Mouse (Mus musculus) frontal cortex, postnatal 36 days (tissue): ENCODE data around the gene Tlcd2.
A peak's percentile ranks its signal among the peaks of the same experiment; 100 is the strongest.

Source experiments
- DNase-seq, 2 experiments: peaks; one replicate each; pipeline ENCODE4 v3.0.0; 2022; ENCODE audit warnings: low spot score in 2 of 2

The Tlcd2 gene

DNA sequence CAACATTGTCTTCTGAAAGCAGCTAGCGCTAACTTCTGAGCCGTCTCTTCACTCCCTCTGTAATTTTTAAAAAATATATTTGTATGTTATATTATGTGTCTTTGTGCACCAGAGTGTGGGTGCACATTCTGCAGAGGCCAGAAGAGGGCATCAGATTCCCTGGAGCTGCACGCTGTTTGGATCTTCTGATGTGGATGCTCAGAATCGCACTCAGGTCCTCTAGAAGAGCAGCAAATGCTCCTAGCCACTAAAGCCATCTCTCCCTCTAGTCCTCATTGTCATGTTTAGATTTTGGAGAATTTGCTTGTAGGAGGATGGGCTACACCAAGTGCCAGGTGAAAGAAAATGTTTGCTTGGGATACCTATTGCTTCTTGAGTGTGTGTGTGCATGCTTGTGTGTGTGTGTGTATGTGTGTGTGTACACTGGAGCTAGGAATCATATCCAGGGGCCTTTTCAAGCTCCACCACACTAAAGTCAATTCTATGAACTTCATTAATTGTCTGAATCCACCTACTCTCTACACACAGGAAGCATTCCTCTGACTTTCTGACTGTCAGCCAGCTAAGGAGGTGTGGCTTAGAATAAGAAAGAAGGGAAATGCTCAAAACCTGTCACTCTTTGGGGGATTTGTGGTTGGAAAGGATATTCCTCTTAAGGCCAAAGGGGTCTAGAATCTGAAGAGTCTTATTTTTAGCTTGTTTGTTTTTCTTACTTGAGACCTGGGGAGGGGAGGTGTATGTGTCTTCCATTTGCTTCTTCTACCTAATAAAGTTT, 5.4 kb downstream of the Tlcd2 start:
- DNase-seq = no peak

- no peak for DNase-seq
Measured at GRCm38 (mm10) chr11:75467512-75468215, 6.1 kb downstream of the Tlcd2 start.

DNA sequence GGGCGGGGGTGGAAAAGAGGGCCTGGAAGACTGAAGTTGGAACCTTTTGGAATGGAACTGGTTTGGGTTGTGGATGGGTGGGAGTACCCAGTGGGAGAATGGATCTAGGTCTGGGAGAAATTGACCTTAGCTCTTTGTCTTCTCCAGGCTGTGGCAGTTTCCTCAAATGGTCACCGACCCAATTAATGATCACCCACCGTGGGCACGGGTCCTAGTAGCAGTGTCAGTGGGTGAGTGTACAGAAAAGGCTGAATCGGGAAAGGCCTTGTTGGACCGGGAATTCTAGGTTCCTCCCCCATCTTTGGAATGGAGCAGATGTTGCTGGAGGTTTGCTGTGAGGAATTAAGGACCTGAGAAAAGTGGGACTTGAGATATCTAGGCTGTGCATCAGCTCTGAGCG, 6.9 kb downstream of the Tlcd2 start:
- DNase-seq = no peak

- DNase-seq = no peak
Measured at GRCm38 (mm10) chr11:75469261-75469660, 7.7 kb downstream of the Tlcd2 start.

DNA sequence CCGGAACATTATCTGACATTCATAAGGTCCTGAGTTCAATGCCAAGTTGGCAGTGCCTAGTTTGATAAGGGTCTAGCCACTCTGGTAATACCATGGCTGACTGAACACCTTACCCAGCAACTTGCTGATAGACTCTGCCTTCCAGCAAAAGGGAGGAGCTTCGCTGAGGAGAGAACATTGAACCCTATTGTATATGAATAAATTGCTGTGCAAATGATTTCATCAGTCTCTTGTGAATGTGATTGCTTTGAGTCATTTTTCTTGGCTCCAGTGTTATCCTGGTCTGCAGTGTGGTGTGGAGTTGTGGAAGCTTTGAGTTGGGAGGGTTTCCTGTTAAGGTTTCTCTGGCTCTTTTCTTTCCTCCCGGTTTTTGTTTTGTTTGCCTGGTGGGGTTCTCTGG, 9.2 kb downstream of the Tlcd2 start:
- no peak for DNase-seq

- no peak for DNase-seq
Measured at GRCm38 (mm10) chr11:75472469-75473081, 11.1 kb downstream of the Tlcd2 start.

DNA sequence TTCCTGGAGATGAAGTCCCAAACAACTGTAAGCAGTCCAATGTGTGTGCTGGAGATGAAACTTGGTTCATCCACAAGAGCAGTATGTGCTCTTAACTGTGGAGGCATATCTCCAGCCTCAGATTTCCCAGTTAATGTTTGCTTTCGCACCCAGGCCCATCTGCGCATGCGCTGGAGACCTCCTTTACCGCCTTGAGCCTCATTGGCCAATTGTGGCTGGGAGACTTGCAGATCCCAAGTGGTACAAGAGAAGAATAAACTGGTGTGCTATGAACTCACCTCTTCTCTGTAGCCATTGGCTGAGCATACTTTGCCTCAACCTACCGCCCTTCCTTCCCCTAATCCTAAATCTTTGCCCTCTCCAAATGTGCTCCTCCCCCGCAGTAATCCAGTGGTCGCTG, 11.9 kb downstream of the Tlcd2 start:
- DNase-seq = no peak

DNA sequence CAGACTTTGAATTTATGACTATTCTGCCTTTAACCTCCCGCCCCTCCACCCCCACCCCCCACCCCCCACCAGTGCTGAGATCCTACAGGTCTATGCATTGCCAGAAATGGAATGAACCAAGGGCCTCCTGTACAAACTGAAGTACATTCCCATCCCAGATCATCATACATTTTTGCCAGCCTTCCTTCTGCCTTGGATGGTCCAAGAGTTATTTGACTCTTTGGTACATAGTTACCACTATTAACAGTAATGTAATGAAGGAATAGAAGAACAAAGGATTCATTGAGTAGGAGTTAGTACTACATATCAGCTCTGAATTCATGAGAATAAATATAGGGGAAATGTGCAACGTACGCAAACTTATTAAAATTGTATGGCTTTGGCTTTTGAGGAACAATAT, 24.7 kb downstream of the Tlcd2 start:
- no peak for DNase-seq

DNA sequence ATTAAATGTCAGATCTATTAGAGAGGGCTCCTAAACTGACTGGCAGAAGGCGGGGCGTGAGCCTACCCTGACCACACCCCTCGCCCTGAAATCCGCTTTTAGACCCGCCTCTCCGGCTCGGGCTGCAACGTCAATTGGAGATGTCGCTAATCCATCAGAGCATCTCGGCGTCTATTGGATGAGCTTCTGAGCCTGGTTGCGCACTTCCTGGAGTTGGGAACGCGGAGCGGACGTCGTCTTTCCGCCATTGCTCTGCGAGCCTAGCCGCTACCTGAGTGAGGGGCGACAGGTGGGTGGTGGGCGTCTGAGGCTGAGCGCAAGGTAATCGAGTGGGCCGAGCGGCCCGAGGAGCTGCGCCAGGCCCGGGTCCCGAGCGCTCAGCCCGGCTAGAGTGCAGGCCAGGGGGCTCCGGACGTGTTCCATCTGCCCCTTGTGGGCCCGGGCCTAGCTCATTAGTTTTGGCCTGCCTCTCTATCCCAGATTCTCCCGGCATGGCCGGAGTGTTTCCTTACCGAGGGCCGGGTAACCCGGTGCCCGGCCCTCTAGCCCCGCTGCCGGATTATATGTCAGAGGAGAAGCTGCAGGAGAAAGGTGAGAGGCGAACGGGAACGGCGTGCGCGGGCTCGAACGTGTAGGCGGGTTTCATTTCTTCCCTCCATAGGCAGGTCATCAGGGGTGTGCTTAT, 25.2 kb downstream of the Tlcd2 start, which contains the start of gene Prpf8:
Gene Prpf8, plus strand, starts transcription at position 216 of the 685 bp plus-strand sequence.
- peak; percentile 98 to 99 for DNase-seq

GRCm38 (mm10) chr11:75487496-75487895, 26.0 kb downstream of the Tlcd2 start:
- DNase-seq = no peak

GRCm38 (mm10) chr11:75494296-75495049, 33.0 kb downstream of the Tlcd2 start:
- DNase-seq = no peak

- no peak for DNase-seq
Measured at GRCm38 (mm10) chr11:75498126-75498525, 36.6 kb downstream of the Tlcd2 start.

GRCm38 (mm10) chr11:75508162-75508561, 46.6 kb downstream of the Tlcd2 start:
- no peak for DNase-seq

DNA sequence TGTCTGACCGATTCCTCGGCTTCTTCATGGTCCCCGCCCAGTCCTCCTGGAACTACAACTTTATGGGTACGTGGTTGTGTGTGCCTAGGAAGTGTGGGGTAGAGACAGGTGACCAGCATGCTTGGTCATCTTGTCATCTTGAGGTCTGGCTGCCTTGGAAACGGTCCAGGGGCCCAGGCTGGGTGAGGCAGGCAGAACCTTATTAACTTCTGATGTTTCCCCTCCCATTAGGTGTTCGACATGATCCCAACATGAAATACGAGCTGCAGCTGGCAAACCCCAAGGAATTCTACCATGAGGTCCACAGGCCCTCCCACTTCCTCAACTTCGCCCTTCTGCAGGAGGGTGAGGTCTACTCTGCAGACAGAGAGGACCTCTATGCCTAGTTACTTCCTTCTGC, 47.4 kb downstream of the Tlcd2 start:
- no peak for DNase-seq

GRCm38 (mm10) chr11:75509741-75510626, 48.5 kb downstream of the Tlcd2 start, which contains the start of gene Rilp:
TSS of gene Rilp (plus strand) at chr11:75510094.
- DNase-seq = peak; percentile 48 to 65

GRCm38 (mm10) chr11:75510627-75510993, 49.1 kb downstream of the Tlcd2 start:
- peak; percentile 85 to 90 for DNase-seq

DNA sequence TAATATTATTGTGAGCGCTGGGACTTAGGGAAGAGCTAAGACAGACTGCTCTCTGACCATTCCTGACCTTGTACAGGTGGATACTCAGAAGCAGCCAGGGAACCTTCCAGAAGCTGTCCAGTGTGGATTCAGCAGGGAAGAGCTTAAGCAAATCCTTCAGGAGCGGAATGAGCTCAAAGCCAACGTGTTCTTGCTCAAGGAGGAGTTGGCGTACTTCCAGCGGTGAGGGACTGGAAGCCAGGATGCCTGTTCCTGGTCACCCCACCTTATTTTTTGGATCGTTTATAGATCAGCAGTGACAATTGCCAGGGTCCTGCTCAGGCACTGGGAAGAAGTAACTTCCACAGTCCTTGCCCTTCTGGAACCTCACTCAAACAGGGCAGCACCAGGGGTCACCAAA, 49.7 kb downstream of the Tlcd2 start:
- DNase-seq = no peak

- DNase-seq = no peak
Measured at GRCm38 (mm10) chr11:75512301-75513018, 50.9 kb downstream of the Tlcd2 start.

- no peak for DNase-seq
Measured at GRCm38 (mm10) chr11:75513336-75513735, 51.8 kb downstream of the Tlcd2 start, which contains the start of gene Scarf1. TSS of gene Scarf1 (plus strand) at chr11:75513540.

- DNase-seq = no peak
Measured at GRCm38 (mm10) chr11:75515186-75515585, 53.7 kb downstream of the Tlcd2 start.
